Mouse (Mus musculus) MEL (cell line): ENCODE measurements around the gene Rnpepl1. TPM values are rescaled to one million over a fixed set of nuclear protein-coding genes. Genes with fewer than 3 reads are reported as not detected.

Experiments
- DNase-seq: peaks from one replicate; pipeline ENCODE4 v3.0.0; 2011; ENCODE audit warnings: low read depth, low spot score
- H3K27ac ChIP-seq: 2 replicates; pipeline ENCODE4 v1.5.1; 2012; ENCODE audit warnings: low read depth, mild to moderate bottlenecking, control low read depth, low read length, moderate library complexity; ENCODE audit not compliant: control insufficient read depth
- H3K27me3 ChIP-seq, 2 experiments: fragments of 150-350 bp in 1 of 2; sonication (generic) in 1 of 2; 2 replicates each; pipeline ENCODE4 v1.6.1; 2012; ENCODE audit warnings: low read length in 2 of 2, mild to moderate bottlenecking in 2 of 2, improper control_type of control experiment in 1 of 2, moderate library complexity in 1 of 2; ENCODE audit not compliant: insufficient read depth in 2 of 2, control insufficient read depth in 1 of 2
- H3K36me3 ChIP-seq, 2 experiments: 2 replicates each; pipeline ENCODE4 v1.6.1; 2012 to 2014; ENCODE audit warnings: low read length in 2 of 2, improper control_type of control experiment in 1 of 2, inconsistent platforms in 1 of 2, mild to moderate bottlenecking in 1 of 2; ENCODE audit not compliant: insufficient read depth in 2 of 2, control insufficient read depth in 1 of 2
- H3K4me1 ChIP-seq, 2 experiments: fragments of 150-350 bp in 1 of 2; sonication (generic) in 1 of 2; 2 replicates each; pipeline ENCODE4 v1.6.1; 2012; ENCODE audit warnings: low read length in 2 of 2, improper control_type of control experiment in 1 of 2, mild to moderate bottlenecking in 1 of 2; ENCODE audit not compliant: insufficient read depth in 2 of 2, control insufficient read depth in 1 of 2
- H3K4me3 ChIP-seq, 2 experiments: fragments of 150-350 bp in 1 of 2; sonication (generic) in 1 of 2; 2 replicates each; pipeline ENCODE4 v1.5.1; 2012; ENCODE audit warnings: low read depth in 2 of 2, low read length in 2 of 2, mild to moderate bottlenecking in 2 of 2, moderate library complexity in 2 of 2, control low read depth in 1 of 2, improper control_type of control experiment in 1 of 2; ENCODE audit not compliant: control insufficient read depth in 1 of 2, insufficient read depth in 1 of 2
- H3K79me2 ChIP-seq: 2 replicates; pipeline ENCODE4 v1.6.1; 2012; ENCODE audit warnings: mild to moderate bottlenecking, low read length, moderate library complexity; ENCODE audit not compliant: control insufficient read depth, poor library complexity, insufficient read depth
- H3K9ac ChIP-seq: 2 replicates; pipeline ENCODE4 v1.6.1; 2012; ENCODE audit warnings: low read depth, mild to moderate bottlenecking, control low read depth, low read length, moderate library complexity; ENCODE audit not compliant: control insufficient read depth, poor library complexity, severe bottlenecking
- H3K9me3 ChIP-seq: fragments of 150-350 bp; sonication (generic); replicated peaks from 2 replicates; pipeline ENCODE4 v1.6.1; 2012; ENCODE audit warnings: mild to moderate bottlenecking, low read length, improper control_type of control experiment, moderate library complexity; ENCODE audit not compliant: insufficient read depth
- CHD1 ChIP-seq: IDR thresholded peaks from 2 replicates; pipeline ENCODE4 v1.6.1; 2012; ENCODE audit warnings: low read depth, mild to moderate bottlenecking, inconsistent platforms, low read length, improper control_type of control experiment
- CHD2 ChIP-seq: IDR thresholded peaks from 2 replicates; pipeline ENCODE4 v1.6.1; 2011; ENCODE audit warnings: low read length, improper control_type of control experiment
- HCFC1 ChIP-seq: IDR thresholded peaks from 2 replicates; pipeline ENCODE4 v1.6.1; 2012; ENCODE audit warnings: low read depth, mild to moderate bottlenecking, inconsistent platforms, low read length, improper control_type of control experiment, moderate library complexity
- JUND ChIP-seq: IDR thresholded peaks from 2 replicates; pipeline ENCODE4 v1.6.1; 2011; ENCODE audit warnings: low read depth, mild to moderate bottlenecking, improper control_type of control experiment, low read length
- MAX ChIP-seq: IDR thresholded peaks from 2 replicates; pipeline ENCODE4 v1.6.1; 2011; ENCODE audit warnings: low read length, improper control_type of control experiment
- MAZ ChIP-seq: IDR thresholded peaks from 2 replicates; pipeline ENCODE4 v1.6.1; 2012; ENCODE audit warnings: low read depth, mild to moderate bottlenecking, inconsistent platforms, low read length, improper control_type of control experiment
- MEF2A ChIP-seq: IDR thresholded peaks from 2 replicates; pipeline ENCODE4 v1.6.1; 2014; ENCODE audit warnings: low read depth, mild to moderate bottlenecking, inconsistent platforms, low read length, improper control_type of control experiment; ENCODE audit not compliant: poor library complexity, insufficient replicate concordance, severe bottlenecking; ENCODE audit errors: extremely low read depth
- MYB ChIP-seq: IDR thresholded peaks from 2 replicates; pipeline ENCODE4 v1.6.1; 2011; ENCODE audit warnings: mild to moderate bottlenecking, low read depth, low read length, improper control_type of control experiment
- MYC ChIP-seq: IDR thresholded peaks from 2 replicates; pipeline ENCODE4 v1.6.1; 2011; ENCODE audit warnings: low read depth, mild to moderate bottlenecking, low read length, improper control_type of control experiment, moderate library complexity
- NELFE ChIP-seq: IDR thresholded peaks from 2 replicates; pipeline ENCODE4 v1.6.1; 2011; ENCODE audit warnings: low read depth, low read length, improper control_type of control experiment
- NRF1 ChIP-seq: IDR thresholded peaks from 2 replicates; pipeline ENCODE4 v1.6.1; 2014; ENCODE audit warnings: low read depth, mild to moderate bottlenecking, inconsistent platforms, low read length, improper control_type of control experiment, moderate library complexity; ENCODE audit not compliant: poor library complexity, insufficient read depth, severe bottlenecking
- POLR2A ChIP-seq, 2 experiments: IDR thresholded peaks; 2 replicates each; pipeline ENCODE4 v1.6.1; 2011 to 2012; ENCODE audit warnings: low read length in 2 of 2, mild to moderate bottlenecking in 2 of 2, control low read depth in 1 of 2, improper control_type of control experiment in 1 of 2, low read depth in 1 of 2, moderate library complexity in 1 of 2; ENCODE audit not compliant: control insufficient read depth in 1 of 2, insufficient read depth in 1 of 2, poor library complexity in 1 of 2
- RAD21 ChIP-seq: IDR thresholded peaks from 2 replicates; pipeline ENCODE4 v1.6.1; 2011; ENCODE audit warnings: mild to moderate bottlenecking, low read depth, low read length, improper control_type of control experiment
- SIN3A ChIP-seq: IDR thresholded peaks from 2 replicates; pipeline ENCODE4 v1.6.1; 2012; ENCODE audit warnings: low read length, improper control_type of control experiment, inconsistent platforms
- SMC3 ChIP-seq: IDR thresholded peaks from 2 replicates; pipeline ENCODE4 v1.6.1; 2011; ENCODE audit warnings: low read depth, low read length, improper control_type of control experiment
- USF1 ChIP-seq: IDR thresholded peaks from 2 replicates; pipeline ENCODE4 v1.6.1; 2014; ENCODE audit warnings: low read depth, mild to moderate bottlenecking, inconsistent platforms, low read length, improper control_type of control experiment, moderate library complexity
- USF2 ChIP-seq, 2 experiments: IDR thresholded peaks; 2 replicates each; pipeline ENCODE4 v1.6.1; 2011 to 2012; ENCODE audit warnings: improper control_type of control experiment in 2 of 2, low read length in 2 of 2, borderline replicate concordance in 1 of 2, inconsistent platforms in 1 of 2, low read depth in 1 of 2, mild to moderate bottlenecking in 1 of 2; ENCODE audit not compliant: insufficient read depth in 1 of 2
- ZKSCAN1 ChIP-seq: IDR thresholded peaks from 2 replicates; pipeline ENCODE4 v1.6.1; 2012; ENCODE audit warnings: low read depth, mild to moderate bottlenecking, inconsistent platforms, low read length, improper control_type of control experiment, moderate library complexity
- ZNF384 ChIP-seq: IDR thresholded peaks from 2 replicates; pipeline ENCODE4 v1.6.1; 2012; ENCODE audit warnings: low read depth, mild to moderate bottlenecking, inconsistent platforms, low read length, improper control_type of control experiment
- polyA plus RNA-seq, 2 experiments: library from polyadenylated mRNA; stranded (reverse) in 1 of 2; unstranded in 1 of 2; fragments of >175 nt in 1 of 2; fragments of >200 nt in 1 of 2; gene quantifications; 2 replicates each; pipeline versions ENCODE4 v1.2.1 to v1.2.4; 2012; ENCODE audit warnings: low replicate concordance in 2 of 2, low read depth in 1 of 2; ENCODE audit not compliant: insufficient read length in 2 of 2, insufficient read depth in 1 of 2, missing spikeins in 1 of 2
- total RNA-seq: library from RNA; depleted of rRNA; stranded (reverse); fragments of 300-350 nt; gene quantifications from 2 replicates; pipeline ENCODE4 v1.2.3, GENCODE M21; 2012

Rnpepl1 gene
- total and polyA plus RNA-seq, 3 experiments, result 31.1 to 91.0 TPM; not detected in 1

DNA sequence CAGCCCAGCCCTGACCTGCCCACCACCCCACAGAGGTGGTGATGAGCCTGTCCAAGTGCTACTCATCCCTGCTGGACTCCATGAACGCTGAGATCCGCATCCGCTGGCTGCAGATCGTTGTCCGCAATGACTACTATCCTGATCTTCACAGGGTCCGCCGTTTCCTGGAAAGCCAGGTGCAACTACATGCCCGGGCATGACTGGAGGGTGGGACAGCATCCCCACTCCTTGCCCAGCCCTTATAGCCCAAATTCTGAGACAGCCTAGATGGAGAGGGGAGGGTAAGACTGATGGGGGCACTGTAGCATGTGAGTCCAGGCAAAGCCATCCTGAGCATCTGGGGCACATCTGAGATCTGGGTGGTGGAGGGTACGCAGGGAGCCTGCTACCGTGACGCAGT lies 8.6 kb downstream of the Rnpepl1 start:
- DNase-seq, result no peak
- Histone ChIP-seq H3K9me3 (no peaks in the 10 kb centered on the region), H3K27ac (no peak overlapping the region), H3K9ac (no peak overlapping the region), H3K4me1 (peaks cover 0 to 6% of the 10 kb centered on the region in 2 experiments; a peak in 1 of 4 replicates), H3K27me3 (no peaks in the 10 kb centered on the region), H3K36me3 (no peaks in the 10 kb centered on the region; a peak in 1 of 4 replicates), H3K79me2 (no peaks in the 10 kb centered on the region), H3K4me3 (no peak overlapping the region)
- no peak for TF ChIP-seq CHD1
- TF ChIP-seq MYB, result no peak
- TF ChIP-seq MAZ, result no peak
- no peak for TF ChIP-seq JUND
- no peak for TF ChIP-seq USF1
- no peak for TF ChIP-seq HCFC1
- TF ChIP-seq CHD2, result no peak
- no peak for TF ChIP-seq ZKSCAN1
- TF ChIP-seq MYC, result no peak
- TF ChIP-seq USF2 (IDR thresholded peaks at IDR 0.05; ENCODE audit: borderline replicate concordance in 1 of 2, insufficient read depth in 1 of 2, low read depth in 1 of 2, low read length in 2 of 2), result no peak

DNA sequence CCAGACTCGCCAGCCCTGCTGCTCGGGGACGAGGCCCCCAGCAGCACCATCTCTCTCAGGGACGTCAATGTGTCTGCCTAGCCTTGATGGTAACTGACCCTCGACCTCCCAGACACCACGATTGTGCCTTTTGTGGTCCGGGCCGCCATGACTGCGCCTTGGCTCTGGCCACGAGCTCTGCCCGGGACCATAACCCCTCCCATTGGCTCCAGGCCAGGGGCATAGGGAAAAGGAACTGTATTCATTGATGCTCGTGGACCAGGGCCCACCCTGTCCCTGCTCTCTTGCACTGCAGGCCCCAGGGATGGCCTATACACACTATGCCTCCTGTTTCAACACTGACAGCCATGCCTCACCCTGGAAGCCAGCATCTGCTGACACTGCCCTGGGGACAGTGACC lies 9.2 kb downstream of the Rnpepl1 start:
- TF ChIP-seq MYB (no peak), CHD2 (no peak), NELFE (no peak), ZNF384 (no peak), RAD21 (no peak), POLR2A (IDR thresholded peaks at IDR 0.05; ENCODE audit: control insufficient read depth in 1 of 2, insufficient read depth in 1 of 2, low read depth in 1 of 2, low read length in 2 of 2, poor library complexity in 1 of 2) (no peak), SMC3 (no peak), NRF1 (no peak), ZKSCAN1 (no peak), MEF2A (no peak), HCFC1 (no peak), MAX (no peak), SIN3A (no peak)
- TF ChIP-seq, all 39 proteins: peak for 0
- H3K27me3 ChIP-seq, result no peaks in the 10 kb centered on the region
- H3K4me3 ChIP-seq, result no peak overlapping the region
- peaks cover 0 to 6% of the 10 kb centered on the region in 2 experiments; a peak in 1 of 4 replicates for H3K4me1 ChIP-seq
- no peak for DNase-seq
- H3K9me3 ChIP-seq, result no peaks in the 10 kb centered on the region
- H3K36me3 ChIP-seq, result no peaks in the 10 kb centered on the region; a peak in 1 of 4 replicates
- H3K79me2 ChIP-seq, result no peaks in the 10 kb centered on the region
- no peak overlapping the region for H3K27ac ChIP-seq
- no peak overlapping the region for H3K9ac ChIP-seq
